Mouse (Mus musculus) erythroblast, adult 5-6 weeks (primary cell): ENCODE results near the gene Olfr310. TPM values are rescaled to one million over a fixed set of nuclear protein-coding genes. Genes with fewer than 3 reads are reported as not detected.

Experiments
- ATAC-seq: replicated peaks from 2 replicates; pipeline ENCODE4 v1.8.0; 2016; ENCODE audit warnings: moderate number of reproducible peaks, mild to moderate bottlenecking, moderate TSS enrichment, inconsistent platforms; ENCODE audit not compliant: poor library complexity, low FRiP score, severe bottlenecking
- total RNA-seq, 2 experiments: library from RNA; stranded (forward) in 1 of 2; stranded (reverse) in 1 of 2; fragments of 150-400 nt in 1 of 2; fragments of 200-764, 138-1000 nt in 1 of 2; gene quantifications; 2 replicates each; pipeline versions ENCODE4 v1.2.3 to v1.2.4; 2015 to 2017; ENCODE audit warnings: low replicate concordance in 2 of 2

The Olfr310 gene
- not detected in 2 replicates for total RNA-seq (2015; ENCODE audit: low replicate concordance)
- total RNA-seq (2017; ENCODE audit: low replicate concordance) = not detected in 2 replicates

GRCm38 (mm10) chr7:86277072-86277471 is at the start of gene Olfr310:
TSS of gene Olfr310 (minus strand) at chr7:86277172.
- no peak for ATAC-seq

- ATAC-seq = no peak
Measured at GRCm38 (mm10) chr7:86325530-86325929, 48.6 kb upstream of the Olfr310 start, which contains the start of gene Olfr308. TSS of gene Olfr308 (minus strand) at chr7:86325630.

- no peak for ATAC-seq
Measured at GRCm38 (mm10) chr7:86321323-86321722, 44.4 kb upstream of the Olfr310 start.

GRCm38 (mm10) chr7:86313608-86314007 is 36.6 kb upstream of the Olfr310 start, which contains the start of gene Olfr309:
TSS of gene Olfr309 (minus strand) at chr7:86313708.
- no peak for ATAC-seq

- ATAC-seq = no peak
Measured at GRCm38 (mm10) chr7:86246208-86246607, 30.8 kb downstream of the Olfr310 start, which contains the start of gene Vmn2r76. TSS of gene Vmn2r76 (minus strand) at chr7:86246308.

Other genes starting within 250 kb of the Olfr310 start
- not detected in 2 replicates for gene Vmn2r75, start 105.4 kb downstream of the Olfr310 start, total RNA-seq (2015; ENCODE audit: low replicate concordance)
- not detected in 2 replicates for gene Vmn2r75, start 105.4 kb downstream of the Olfr310 start, total RNA-seq (2017; ENCODE audit: low replicate concordance)
- not detected in 2 replicates for gene Vmn2r76, start 30.9 kb downstream of the Olfr310 start, total RNA-seq (2015; ENCODE audit: low replicate concordance)
- gene Vmn2r76, start 30.9 kb downstream of the Olfr310 start, total RNA-seq (2017; ENCODE audit: low replicate concordance) = under 0.01 TPM in 1 of 2 replicates, not detected in the other
- gene Olfr309, start 36.5 kb upstream of the Olfr310 start, total RNA-seq (2015; ENCODE audit: low replicate concordance) = not detected in 2 replicates
- not detected in 2 replicates for gene Olfr309, start 36.5 kb upstream of the Olfr310 start, total RNA-seq (2017; ENCODE audit: low replicate concordance)
- not detected in 2 replicates for gene Olfr308, start 48.5 kb upstream of the Olfr310 start, total RNA-seq (2015; ENCODE audit: low replicate concordance)
- gene Olfr308, start 48.5 kb upstream of the Olfr310 start, total RNA-seq (2017; ENCODE audit: low replicate concordance) = not detected in 2 replicates
- gene Olfr307, start 60.4 kb upstream of the Olfr310 start, total RNA-seq (2015; ENCODE audit: low replicate concordance) = not detected in 2 replicates
- 0.42 TPM in 1 of 2 replicates, not detected in the other for gene Olfr307, start 60.4 kb upstream of the Olfr310 start, total RNA-seq (2017; ENCODE audit: low replicate concordance)
- not detected in 2 replicates for gene Olfr305, start 89.8 kb upstream of the Olfr310 start, total RNA-seq (2015; ENCODE audit: low replicate concordance)
- not detected in 2 replicates for gene Olfr305, start 89.8 kb upstream of the Olfr310 start, total RNA-seq (2017; ENCODE audit: low replicate concordance)
- not detected in 2 replicates for gene Olfr304, start 109.5 kb upstream of the Olfr310 start, total RNA-seq (2015; ENCODE audit: low replicate concordance)
- not detected in 2 replicates for gene Olfr304, start 109.5 kb upstream of the Olfr310 start, total RNA-seq (2017; ENCODE audit: low replicate concordance)
- not detected in 2 replicates for gene Olfr303, start 120.6 kb upstream of the Olfr310 start, total RNA-seq (2015; ENCODE audit: low replicate concordance)
- not detected in 2 replicates for gene Olfr303, start 120.6 kb upstream of the Olfr310 start, total RNA-seq (2017; ENCODE audit: low replicate concordance)
- gene Olfr301, start 126.7 kb upstream of the Olfr310 start, total RNA-seq (2015; ENCODE audit: low replicate concordance) = not detected in 2 replicates
- gene Olfr301, start 126.7 kb upstream of the Olfr310 start, total RNA-seq (2017; ENCODE audit: low replicate concordance) = not detected in 2 replicates
- gene Olfr299, start 182.7 kb upstream of the Olfr310 start, total RNA-seq (2015; ENCODE audit: low replicate concordance) = not detected in 2 replicates
- gene Olfr299, start 182.7 kb upstream of the Olfr310 start, total RNA-seq (2017; ENCODE audit: low replicate concordance) = 0.09 TPM in 1 of 2 replicates, not detected in the other
- not detected in 2 replicates for gene Olfr298, start 215.3 kb upstream of the Olfr310 start, total RNA-seq (2015; ENCODE audit: low replicate concordance)
- gene Olfr298, start 215.3 kb upstream of the Olfr310 start, total RNA-seq (2017; ENCODE audit: low replicate concordance) = 0.56 TPM in 1 of 2 replicates, not detected in the other
- not detected in 2 replicates for gene Olfr297, start 242.8 kb upstream of the Olfr310 start, total RNA-seq (2015; ENCODE audit: low replicate concordance)
- not detected in 2 replicates for gene Olfr297, start 242.8 kb upstream of the Olfr310 start, total RNA-seq (2017; ENCODE audit: low replicate concordance)